Mouse (Mus musculus): ENCODE measurements around the gene Lsm7. TPM values are rescaled to one million over a fixed set of nuclear protein-coding genes. Genes with fewer than 3 reads are reported as not detected.
A peak's percentile ranks its signal among the peaks of the same experiment; 100 is the strongest.

Lsm7 gene
- polyA plus RNA-seq, 2 experiments from 2014 or later: 202 to 214 TPM

DNA sequence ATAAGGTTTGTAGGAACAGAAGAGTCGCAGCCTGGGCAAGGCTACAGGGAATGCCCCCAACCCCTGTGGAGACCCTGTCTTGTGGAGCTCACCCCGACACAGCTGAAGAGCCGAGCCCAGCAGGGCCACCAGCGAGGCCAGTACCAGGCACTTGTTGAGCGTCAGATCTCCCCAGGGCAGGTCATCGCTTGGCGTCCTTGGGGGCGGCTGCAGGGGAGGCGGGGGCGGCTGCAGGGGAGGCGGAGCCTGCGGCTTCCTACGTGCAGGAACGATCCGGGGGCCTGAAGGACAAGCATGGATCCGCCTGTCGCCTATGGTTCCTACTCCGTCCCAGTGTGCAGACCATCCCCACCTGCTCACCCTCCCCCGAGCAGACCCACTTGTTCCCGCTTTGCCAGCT is 44.9 kb downstream of the Lsm7 start:
- ATAC-seq: no peak

DNA sequence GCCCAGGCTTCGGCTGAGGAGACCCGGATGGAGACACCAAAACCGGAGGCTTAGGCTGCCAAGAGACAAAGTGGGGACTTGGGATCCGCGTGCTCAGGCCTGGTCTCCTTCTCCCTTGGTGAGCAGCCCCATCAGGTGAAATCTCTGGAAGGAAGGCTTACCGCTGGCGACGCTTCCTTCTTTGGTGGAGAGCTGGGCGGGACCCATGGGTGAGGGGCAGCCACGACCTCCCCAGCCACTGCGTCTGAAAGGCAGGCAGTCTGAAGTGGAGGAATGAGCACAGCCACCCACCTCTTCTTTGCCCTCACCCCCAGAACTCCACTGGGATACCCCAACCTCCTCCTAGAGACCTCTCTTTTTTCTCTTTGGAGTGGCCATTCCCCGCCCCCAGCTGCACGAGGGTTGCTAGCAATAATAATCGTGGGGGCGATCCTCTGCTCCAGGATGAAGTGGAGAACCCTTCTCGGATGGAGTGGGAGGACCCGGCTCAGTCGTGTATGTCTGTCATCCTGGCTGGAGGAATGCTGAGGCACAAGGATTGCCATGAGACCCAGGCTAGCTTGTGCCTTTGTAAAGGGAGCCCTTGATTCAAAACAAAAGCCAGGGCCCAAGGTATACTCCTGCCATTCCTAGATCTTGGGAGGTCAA is 45.9 kb downstream of the Lsm7 start:
- no peak for ATAC-seq

DNA sequence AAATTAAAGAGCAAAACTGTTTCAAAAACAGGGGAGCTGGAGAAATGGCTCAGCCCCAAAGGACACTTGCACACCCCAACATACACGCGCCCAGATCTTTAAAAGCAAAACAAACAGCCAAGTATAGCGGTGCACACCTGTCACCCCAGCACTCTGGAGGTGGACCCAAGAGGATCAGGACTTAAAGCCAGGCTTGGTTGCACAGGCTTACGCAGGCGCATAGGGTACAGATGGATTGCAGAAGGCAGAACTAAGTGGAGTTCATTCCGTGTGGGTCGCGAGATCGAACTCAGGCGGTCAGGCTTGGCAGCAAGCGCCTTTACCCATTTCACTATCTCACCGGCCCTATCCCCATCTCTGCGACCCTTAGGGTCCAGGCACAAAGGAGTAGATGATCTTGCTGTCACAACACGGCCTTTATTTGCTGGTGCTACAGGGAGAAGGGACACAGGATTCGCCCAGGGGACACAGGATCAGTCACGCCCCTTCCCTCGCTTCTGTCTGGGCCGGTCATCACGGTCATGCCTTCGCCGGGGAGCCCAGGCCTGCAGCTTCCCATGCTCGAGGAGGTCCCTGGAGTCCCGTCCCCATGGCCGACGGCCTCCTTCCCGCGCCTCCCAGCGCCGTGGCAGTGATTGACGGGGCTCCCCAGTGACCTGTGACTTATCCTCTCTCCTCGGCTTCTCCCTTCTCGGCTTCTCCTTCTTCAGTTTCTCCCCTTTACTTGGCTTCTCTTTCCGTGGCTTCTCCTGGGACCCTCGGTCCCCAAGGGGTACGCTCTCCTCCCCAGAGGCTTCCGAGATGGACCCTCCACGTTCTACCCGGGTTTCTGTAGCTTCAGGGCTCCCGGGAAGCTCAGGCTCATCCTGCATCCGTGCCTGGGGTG is 46.7 kb downstream of the Lsm7 start:
- ATAC-seq: no peak

DNA sequence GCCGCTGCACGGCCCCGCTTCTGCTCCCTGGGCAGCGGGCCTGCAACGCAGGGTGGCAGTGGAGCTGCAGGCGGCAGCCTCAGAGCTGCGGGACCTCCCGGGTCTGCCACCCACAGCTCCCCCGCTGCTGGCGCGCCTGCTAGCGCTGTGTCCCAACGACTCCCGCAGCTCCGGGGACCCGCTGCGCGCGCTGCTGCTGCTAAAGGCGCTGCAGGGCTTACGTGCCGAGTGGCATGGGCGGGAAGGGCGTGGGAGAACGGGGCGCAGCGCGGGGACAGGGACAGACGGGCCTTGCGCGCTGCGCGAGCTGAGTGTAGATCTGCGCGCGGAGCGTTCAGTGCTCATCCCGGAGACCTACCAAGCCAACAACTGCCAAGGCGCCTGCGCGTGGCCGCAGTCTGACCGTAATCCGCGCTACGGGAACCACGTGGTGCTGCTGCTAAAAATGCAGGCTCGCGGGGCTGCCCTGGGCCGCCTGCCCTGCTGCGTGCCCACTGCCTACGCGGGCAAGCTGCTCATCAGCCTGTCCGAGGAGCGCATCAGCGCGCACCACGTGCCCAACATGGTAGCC is 47.9 kb downstream of the Lsm7 start:
- peak; percentile 31 for ATAC-seq

DNA sequence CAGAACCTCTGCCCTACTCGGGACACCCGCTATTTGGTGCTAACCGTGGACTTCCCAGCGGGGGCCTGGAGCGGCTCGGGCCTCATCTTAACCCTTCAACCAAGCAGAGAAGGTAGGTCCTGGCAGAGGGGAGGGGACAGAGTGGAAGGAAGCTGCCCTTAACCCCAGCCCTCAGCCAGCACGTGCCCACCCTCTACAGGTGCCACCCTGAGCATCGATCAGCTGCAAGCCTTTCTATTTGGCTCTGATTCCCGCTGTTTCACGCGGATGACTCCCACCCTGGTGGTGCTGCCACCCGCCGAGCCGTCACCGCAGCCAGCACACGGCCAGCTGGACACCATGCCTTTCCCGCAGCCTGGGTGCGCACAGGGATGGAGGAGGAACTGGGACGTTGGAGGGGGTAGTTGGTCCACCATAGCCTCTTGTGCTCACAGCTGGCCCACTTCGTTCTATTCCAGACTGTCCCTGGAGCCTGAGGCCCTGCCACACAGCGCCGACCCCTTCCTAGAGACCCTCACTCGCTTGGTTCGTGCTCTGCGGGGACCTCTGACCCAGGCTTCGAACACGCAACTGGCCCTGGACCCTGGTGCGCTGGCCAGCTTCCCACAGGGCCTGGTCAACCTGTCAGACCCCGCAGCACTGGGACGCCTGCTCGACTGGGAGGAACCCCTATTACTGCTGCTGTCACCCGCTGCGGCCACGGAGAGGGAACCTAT is 48.5 kb downstream of the Lsm7 start:
- no peak for ATAC-seq

DNA sequence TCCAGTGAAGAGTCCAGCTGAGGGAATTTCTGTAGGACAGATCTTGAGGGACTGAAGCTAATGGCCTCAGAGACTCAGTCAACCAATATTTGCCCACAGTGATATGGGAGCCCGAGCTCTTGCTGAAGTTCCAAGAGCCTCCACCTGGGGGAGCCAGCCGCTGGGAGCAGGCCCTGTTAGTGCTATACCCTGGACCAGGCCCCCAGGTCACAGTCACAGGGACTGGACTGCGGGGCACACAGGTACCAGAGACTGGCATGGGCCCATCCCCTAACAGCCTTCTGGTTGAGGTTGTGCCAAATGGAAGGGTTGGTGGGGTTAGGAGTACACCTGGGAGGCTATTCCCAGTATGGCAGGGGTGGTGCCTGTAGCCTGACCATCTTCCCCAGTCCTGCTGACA is 49.1 kb downstream of the Lsm7 start:
- ATAC-seq: peak; percentile 56

DNA sequence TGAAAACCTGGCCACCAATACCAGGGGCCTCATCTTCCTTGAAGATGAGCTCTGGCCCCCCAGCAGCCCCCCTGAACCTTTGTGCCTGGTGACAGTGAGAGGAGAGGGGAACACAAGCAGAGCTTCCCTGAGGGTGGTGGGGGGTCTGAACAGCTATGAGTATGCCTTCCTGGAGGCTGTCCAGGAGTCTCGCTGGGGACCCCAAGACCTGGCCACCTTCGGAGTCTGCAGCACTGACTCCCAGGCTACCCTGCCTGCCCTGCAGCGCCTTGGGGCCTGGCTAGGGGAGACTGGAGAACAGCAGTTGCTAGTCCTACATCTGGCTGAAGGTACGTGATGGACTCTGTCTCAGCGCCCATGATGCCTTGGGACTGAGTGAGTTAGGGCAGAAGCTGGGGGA is 49.7 kb downstream of the Lsm7 start:
- ATAC-seq: no peak

DNA sequence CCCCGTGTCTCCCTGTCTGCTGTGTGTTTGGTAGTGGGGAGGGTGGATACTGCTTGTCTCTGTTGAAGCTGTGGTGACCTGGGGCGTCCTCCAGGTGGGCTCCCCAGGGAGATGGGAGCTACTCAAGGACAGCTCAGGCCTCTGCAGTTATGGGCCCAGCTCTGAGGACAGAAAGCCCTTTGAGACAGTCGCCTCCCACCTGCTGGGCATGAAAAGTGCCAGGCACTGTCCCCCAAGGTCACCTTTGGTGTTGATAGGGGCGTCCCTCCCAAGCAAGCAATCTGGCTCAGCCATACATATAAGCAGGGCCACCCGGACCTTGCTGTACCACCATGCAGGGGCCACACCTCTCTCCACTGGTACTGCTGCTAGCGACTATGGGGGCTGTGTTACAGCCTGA is 50.1 kb downstream of the Lsm7 start, which contains the start of gene Amh:
Gene Amh, plus strand, starts transcription at position 328 of the 400 bp plus-strand sequence.
- ATAC-seq: no peak

DNA sequence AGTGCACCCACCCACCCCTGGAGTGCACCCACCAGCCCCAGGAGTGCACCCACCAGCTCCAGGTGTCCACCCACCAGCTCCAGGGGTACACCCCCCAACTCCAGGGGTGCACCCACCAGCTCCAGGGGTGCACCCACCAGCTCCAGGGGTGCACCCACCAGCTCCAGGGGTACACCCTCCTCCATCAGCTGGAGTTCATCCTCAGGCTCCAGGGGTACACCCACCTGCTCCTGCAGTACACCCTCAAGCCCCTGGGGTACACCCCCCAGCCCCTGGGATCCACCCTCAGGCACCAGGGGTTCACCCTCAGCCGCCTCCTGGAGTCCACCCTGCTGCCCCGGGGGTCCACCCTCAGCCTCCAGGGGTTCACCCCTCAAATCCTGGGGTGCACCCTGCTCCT is 50.7 kb downstream of the Lsm7 start:
- ATAC-seq: no peak

DNA sequence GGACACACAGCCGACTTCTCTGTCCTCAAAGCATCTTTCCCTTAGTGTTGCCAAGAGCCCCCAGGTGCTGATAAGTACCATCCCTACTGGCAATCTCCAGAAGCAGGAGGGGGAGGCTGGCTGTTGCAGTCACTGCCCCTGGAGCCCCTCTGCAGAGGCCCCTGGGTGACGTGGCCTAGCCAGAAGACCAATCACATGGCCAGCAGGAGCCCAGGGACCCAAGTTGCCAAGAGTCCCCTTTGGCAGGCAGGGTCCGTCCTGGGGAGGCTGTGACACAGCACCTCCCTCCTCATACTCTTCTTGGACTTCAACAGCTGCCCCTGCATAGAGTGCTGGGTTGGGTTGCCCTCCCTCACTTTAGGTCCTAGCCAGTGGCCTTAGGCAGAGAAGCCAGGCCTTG is 52.0 kb downstream of the Lsm7 start:
- no peak for ATAC-seq

Other genes starting within 250 kb of the Lsm7 start
- gene Gm49322, start 249.2 kb downstream of the Lsm7 start, polyA plus RNA-seq (2017; shearing (Covaris generic)): 10 to 100 TPM in 1 of 2 experiments, 1 to 10 TPM in 1; 9.5 to 11.5 TPM
- gene Csnk1g2, start 232.4 kb downstream of the Lsm7 start, polyA plus RNA-seq (2017; shearing (Covaris generic)): 10 to 100 TPM; 13.3 to 16.1 TPM
- 1 to 10 TPM; 5.5 to 6.1 TPM for gene Btbd2, start 198.1 kb downstream of the Lsm7 start, polyA plus RNA-seq (2017; shearing (Covaris generic))
- 10 to 100 TPM; 56.1 to 64.2 TPM for gene Mknk2, start 177.1 kb downstream of the Lsm7 start, polyA plus RNA-seq (2017; shearing (Covaris generic))
- gene Mob3a, start 153.2 kb downstream of the Lsm7 start, polyA plus RNA-seq (2017; shearing (Covaris generic)): 100 to 1,000 TPM; 212 to 221 TPM
- 10 to 100 TPM; 80.1 to 96.5 TPM for gene Izumo4, start 153.0 kb downstream of the Lsm7 start, polyA plus RNA-seq (2017; shearing (Covaris generic))
- gene Ap3d1, start 112.9 kb downstream of the Lsm7 start, polyA plus RNA-seq (2017; shearing (Covaris generic)): 10 to 100 TPM; 22.7 to 24.0 TPM
- 10 to 100 TPM; 13.6 to 18.0 TPM for gene Dot1l, start 100.0 kb downstream of the Lsm7 start, polyA plus RNA-seq (2017; shearing (Covaris generic))
- 10 to 100 TPM; 18.9 to 19.9 TPM for gene Sf3a2, start 57.0 kb downstream of the Lsm7 start, polyA plus RNA-seq (2017; shearing (Covaris generic))
- 100 to 1,000 TPM; 121 to 156 TPM for gene Plekhj1, start 56.6 kb downstream of the Lsm7 start, polyA plus RNA-seq (2017; shearing (Covaris generic))
- not detected for gene Amh, start 50.0 kb downstream of the Lsm7 start, polyA plus RNA-seq (2017; shearing (Covaris generic))
- gene Jsrp1, start 41.7 kb downstream of the Lsm7 start, polyA plus RNA-seq (2017; shearing (Covaris generic)): not detected
- 1,000 to 10,000 TPM; 1,826 to 2,667 TPM for gene Oaz1, start 28.6 kb downstream of the Lsm7 start, polyA plus RNA-seq (2017; shearing (Covaris generic))
- not detected for gene Lingo3, start 11.2 kb downstream of the Lsm7 start, polyA plus RNA-seq (2017; shearing (Covaris generic))
- 10 to 100 TPM in 1 of 2 experiments, 1 to 10 TPM in 1; 8.9 to 18.4 TPM for gene Sppl2b, start 66 bp upstream of the Lsm7 start, polyA plus RNA-seq (2017; shearing (Covaris generic))
- not detected for gene Tmprss9, start 16.6 kb upstream of the Lsm7 start, polyA plus RNA-seq (2017; shearing (Covaris generic))
- gene Timm13, start 45.8 kb upstream of the Lsm7 start, polyA plus RNA-seq (2017; shearing (Covaris generic)): 100 to 1,000 TPM; 228 to 262 TPM
- 1 to 10 TPM; 2.8 to 4.5 TPM for gene Lmnb2, start 63.0 kb upstream of the Lsm7 start, polyA plus RNA-seq (2017; shearing (Covaris generic))
- gene Gadd45b, start 74.9 kb upstream of the Lsm7 start, polyA plus RNA-seq (2017; shearing (Covaris generic)): 10 to 100 TPM; 22.8 to 45.2 TPM
- gene Gng7, start 159.7 kb upstream of the Lsm7 start, polyA plus RNA-seq (2017; shearing (Covaris generic)): not detected
- under 1 TPM in 1 of 2 experiments, not detected in 1; 0.11 TPM for gene Diras1, start 170.5 kb upstream of the Lsm7 start, polyA plus RNA-seq (2017; shearing (Covaris generic))
- 1 to 10 TPM; 3.2 to 4.0 TPM for gene Slc39a3, start 182.2 kb upstream of the Lsm7 start, polyA plus RNA-seq (2017; shearing (Covaris generic))
- 10 to 100 TPM; 54.7 to 68.3 TPM for gene Sgta, start 205.0 kb upstream of the Lsm7 start, polyA plus RNA-seq (2017; shearing (Covaris generic))
- 1 to 10 TPM; 2.8 to 4.5 TPM for gene Thop1, start 214.8 kb upstream of the Lsm7 start, polyA plus RNA-seq (2017; shearing (Covaris generic))
- not detected for gene Creb3l3, start 243.7 kb upstream of the Lsm7 start, polyA plus RNA-seq (2017; shearing (Covaris generic))

Data from activated CD4-positive, CD25-positive, alpha-beta regulatory T cell, adult 4 months (primary cell).